Mouse (Mus musculus) heart, embryonic 10.5 days (tissue): ENCODE data around the gene Sirpb1a. TPM values are rescaled to one million over a fixed set of nuclear protein-coding genes. Genes with fewer than 3 reads are reported as not detected.
"Not testable (repeated sequence)": the region's sequence is repeated elsewhere in the genome, so short reads cannot be mapped to it uniquely, and the experiment has no call there.

Source experiments
- DNase-seq: peaks from one replicate; pipeline ENCODE4 v3.0.0-alpha.2; 2017; ENCODE audit warnings: low spot score
- H3K27ac ChIP-seq: fragments of 300-500 bp; sonication (generic); 2 replicates; pipeline ENCODE4 v1.5.1; 2016; ENCODE audit warnings: mild to moderate bottlenecking
- H3K27me3 ChIP-seq: fragments of 300-500 bp; sonication (generic); 2 replicates; pipeline ENCODE4 v1.6.1; 2016; ENCODE audit warnings: mild to moderate bottlenecking; ENCODE audit not compliant: poor library complexity, insufficient read depth, severe bottlenecking
- H3K36me3 ChIP-seq: fragments of 300-500 bp; sonication (generic); 2 replicates; pipeline ENCODE4 v1.6.1; 2016; ENCODE audit warnings: mild to moderate bottlenecking, moderate library complexity
- H3K4me1 ChIP-seq: fragments of 300-500 bp; sonication (generic); 2 replicates; pipeline ENCODE4 v1.6.1; 2016; ENCODE audit warnings: mild to moderate bottlenecking
- H3K4me3 ChIP-seq: fragments of 300-500 bp; sonication (generic); 2 replicates; pipeline ENCODE4 v1.5.1; 2016; ENCODE audit warnings: mild to moderate bottlenecking, moderate library complexity
- H3K9me3 ChIP-seq: fragments of 300-500 bp; sonication (generic); 2 replicates; pipeline ENCODE4 v1.6.1; 2016; ENCODE audit warnings: mild to moderate bottlenecking, moderate library complexity
- WGBS: fragments of 180-500 bp; shearing (Covaris S2); methylation state at CpG from one replicate; pipeline ENCODE4 v1.1.7; 2016; 5-methylcytosine and 5-hydroxymethylcytosine counted together
- polyA plus RNA-seq: library from polyadenylated mRNA; unstranded; fragments of >200 nt; fragmentation: Nextera tagmentation; extraction: Ambion mirVana; gene quantifications from 2 replicates; pipeline ENCODE4 v1.2.1, GENCODE M21; 2016

Sirpb1a gene
- not detected in 2 replicates for polyA plus RNA-seq

- H3K4me3 ChIP-seq, DNase-seq, H3K27me3 ChIP-seq, H3K9me3 ChIP-seq, H3K4me1 ChIP-seq, H3K36me3 ChIP-seq, H3K27ac ChIP-seq: not testable (repeated sequence)
- WGBS, result 85% methylated on average over 1 of the region's 1 CpGs
These were observed at the start of gene Sirpb1a for GRCm38 (mm10) chr3:15426447-15426846. Gene Sirpb1a (minus strand): TSS chr3:15426520.

DNA sequence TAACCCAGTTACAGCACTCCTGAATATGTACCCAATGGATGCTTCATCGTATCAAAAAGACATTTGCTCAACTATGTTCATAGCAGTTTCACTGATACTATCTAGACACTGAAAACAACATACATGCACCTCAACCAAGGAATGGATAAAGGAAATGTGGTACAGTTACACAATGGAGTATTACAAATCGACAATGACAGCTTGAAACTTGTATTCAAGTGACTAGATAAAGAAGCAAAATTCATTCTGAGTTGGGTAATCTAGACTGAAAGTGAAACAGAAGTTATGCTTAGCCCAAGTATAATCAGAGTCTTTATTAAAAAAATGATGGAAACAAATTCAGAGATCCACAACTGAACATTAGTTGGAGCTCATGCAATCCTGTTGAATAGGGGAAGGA is 48.5 kb upstream of the Sirpb1a start:
- WGBS, result 81% methylated on average over 1 of the region's 2 CpGs
- DNase-seq, H3K27me3 ChIP-seq, H3K9me3 ChIP-seq, H3K4me3 ChIP-seq, H3K27ac ChIP-seq, H3K36me3 ChIP-seq, H3K4me1 ChIP-seq: not testable (repeated sequence)

GRCm38 (mm10) chr3:15470158-15470557 is 43.8 kb upstream of the Sirpb1a start:
- not testable (repeated sequence) for H3K36me3 ChIP-seq, H3K9me3 ChIP-seq, H3K4me3 ChIP-seq, H3K27ac ChIP-seq, H3K4me1 ChIP-seq, DNase-seq, H3K27me3 ChIP-seq
- WGBS, result 64% methylated on average over 1 of the region's 3 CpGs

DNA sequence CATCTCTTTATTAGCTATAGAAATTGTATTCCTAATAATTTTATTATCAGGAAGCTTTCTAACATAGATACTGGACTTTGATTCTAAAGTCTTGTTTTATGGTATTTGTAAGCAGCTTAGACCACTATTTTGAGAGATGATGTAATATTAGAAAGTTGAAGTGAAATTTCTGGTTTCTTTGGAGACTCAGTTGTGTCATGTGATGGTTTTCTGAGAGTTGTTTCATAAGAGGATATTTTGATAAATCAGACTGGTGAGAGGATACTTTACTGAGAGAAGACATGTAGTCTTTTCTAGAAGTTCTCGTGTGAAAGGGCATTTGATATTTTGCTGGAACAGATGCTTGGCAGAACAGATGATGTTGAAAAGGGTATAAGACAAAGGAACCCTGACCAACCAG is 17.6 kb upstream of the Sirpb1a start:
- H3K4me1 ChIP-seq, H3K27ac ChIP-seq, H3K4me3 ChIP-seq, H3K9me3 ChIP-seq, H3K36me3 ChIP-seq, DNase-seq, H3K27me3 ChIP-seq: not testable (repeated sequence)
- WGBS, result 65% methylated on average over 1 of the region's 1 CpGs

DNA sequence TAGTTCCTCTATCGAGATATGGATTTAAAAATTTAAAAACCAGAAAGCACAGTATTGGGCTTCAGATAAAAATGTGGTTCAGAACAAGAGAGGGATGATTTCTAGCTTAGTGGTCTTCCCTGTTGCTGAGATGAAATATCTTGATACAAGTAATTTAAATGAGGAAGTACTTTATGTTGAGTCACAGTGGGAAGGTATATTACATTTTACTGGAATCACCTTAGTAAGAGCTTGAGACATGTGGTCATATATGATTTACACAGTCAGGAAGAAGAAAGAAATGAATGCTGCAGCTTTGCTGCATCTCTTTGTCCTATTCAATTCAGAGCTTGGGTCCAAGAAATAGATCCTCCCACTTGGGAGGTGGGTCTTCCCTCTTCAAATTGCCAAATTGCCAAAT is 13.5 kb upstream of the Sirpb1a start:
- not testable (repeated sequence) for H3K36me3 ChIP-seq, H3K9me3 ChIP-seq, H3K27ac ChIP-seq, H3K27me3 ChIP-seq, DNase-seq, H3K4me1 ChIP-seq, H3K4me3 ChIP-seq
- WGBS, result 54% methylated on average over 1 of the region's 1 CpGs

DNA sequence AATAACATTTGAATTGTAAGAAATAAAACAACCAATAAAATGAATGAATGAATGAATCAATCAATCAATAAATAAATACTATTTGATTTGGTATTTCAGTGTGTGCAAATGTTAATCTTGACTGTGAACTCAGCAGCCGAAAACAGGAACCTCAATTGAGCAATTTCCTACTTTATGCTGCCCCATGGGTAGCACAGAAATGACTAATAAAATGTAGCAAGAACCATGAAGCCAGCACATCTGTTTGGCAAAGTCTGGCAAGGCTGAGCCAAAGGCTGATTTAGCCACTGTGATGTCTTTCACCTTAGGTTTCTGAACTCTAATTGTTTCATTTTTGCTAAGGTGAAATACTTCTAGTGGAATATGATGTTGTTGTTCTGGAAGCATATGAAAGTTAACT is 1.6 kb upstream of the Sirpb1a start:
- no peak overlapping the region for H3K4me3 ChIP-seq
- 69% methylated on average over 1 of the region's 1 CpGs for WGBS
- no peaks in the 10 kb centered on the region for H3K4me1 ChIP-seq
- no peaks in the 10 kb centered on the region for H3K36me3 ChIP-seq
- H3K27ac ChIP-seq, result no peak overlapping the region
- H3K9me3 ChIP-seq, result no peaks in the 10 kb centered on the region
- DNase-seq, result no peak
- H3K27me3 ChIP-seq, result no peaks in the 10 kb centered on the region

DNA sequence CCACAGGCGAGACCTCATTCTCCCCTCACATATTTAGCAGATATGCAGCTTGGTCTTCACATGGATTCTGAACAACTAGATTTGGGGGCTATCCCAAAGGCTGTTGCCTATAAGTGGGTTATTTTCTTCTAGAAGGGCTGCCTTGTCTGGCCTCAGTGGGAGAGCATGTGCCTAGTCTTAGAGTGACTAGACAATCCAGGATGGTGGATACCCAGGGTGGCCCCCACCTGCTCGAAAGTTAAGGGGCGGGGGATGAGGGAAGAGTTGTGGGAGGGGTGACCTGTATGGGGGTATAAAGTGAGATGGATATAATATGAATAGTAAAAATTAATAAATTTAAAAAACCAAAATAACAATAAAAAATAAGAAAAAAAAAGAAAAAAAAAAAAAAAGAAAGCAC is 70.6 kb downstream of the Sirpb1a start:
- not testable (repeated sequence) for H3K4me1 ChIP-seq, H3K9me3 ChIP-seq, H3K27me3 ChIP-seq, DNase-seq, H3K4me3 ChIP-seq, H3K27ac ChIP-seq, H3K36me3 ChIP-seq
- WGBS, result 63% methylated on average over 3 of the region's 3 CpGs

GRCm38 (mm10) chr3:15350318-15350717 is 76.0 kb downstream of the Sirpb1a start:
- not testable (repeated sequence) for DNase-seq, H3K4me3 ChIP-seq, H3K4me1 ChIP-seq, H3K36me3 ChIP-seq, H3K27ac ChIP-seq, H3K27me3 ChIP-seq, H3K9me3 ChIP-seq
- 83% methylated on average over 1 of the region's 2 CpGs for WGBS

GRCm38 (mm10) chr3:15345606-15346005 is 80.7 kb downstream of the Sirpb1a start:
- WGBS, result 51% methylated on average over 3 of the region's 3 CpGs
- not testable (repeated sequence) for H3K4me3 ChIP-seq, DNase-seq, H3K27me3 ChIP-seq, H3K27ac ChIP-seq, H3K4me1 ChIP-seq, H3K9me3 ChIP-seq, H3K36me3 ChIP-seq

DNA sequence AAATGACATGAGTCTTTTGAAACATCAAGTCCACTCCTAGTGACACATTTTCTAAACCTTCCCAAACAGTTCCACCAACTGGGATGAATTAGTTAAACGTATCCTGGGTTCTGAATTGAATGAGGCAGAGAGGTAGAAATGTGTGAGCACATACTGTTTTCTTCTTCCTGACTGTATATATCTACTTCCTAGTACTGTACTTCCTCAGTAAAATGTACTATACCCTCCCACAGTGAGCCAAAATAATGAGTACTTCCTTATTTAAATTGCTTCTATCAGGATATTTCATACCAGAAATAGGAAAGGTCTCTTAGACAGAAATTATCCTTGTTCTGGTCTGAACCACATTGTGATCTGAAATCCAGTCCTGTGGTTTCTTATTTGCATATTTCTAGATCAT is 86.0 kb downstream of the Sirpb1a start:
- Histone ChIP-seq H3K4me3 (no peak overlapping the region), H3K4me1 (no peaks in the 10 kb centered on the region), H3K9me3 (no peaks in the 10 kb centered on the region), H3K36me3 (no peaks in the 10 kb centered on the region), H3K27me3 (no peaks in the 10 kb centered on the region), H3K27ac (no peak overlapping the region)
- whole genome bisulfite sequencing, result 76% methylated on average over 1 of the region's 1 CpGs
- DNase-seq, result no peak

DNA sequence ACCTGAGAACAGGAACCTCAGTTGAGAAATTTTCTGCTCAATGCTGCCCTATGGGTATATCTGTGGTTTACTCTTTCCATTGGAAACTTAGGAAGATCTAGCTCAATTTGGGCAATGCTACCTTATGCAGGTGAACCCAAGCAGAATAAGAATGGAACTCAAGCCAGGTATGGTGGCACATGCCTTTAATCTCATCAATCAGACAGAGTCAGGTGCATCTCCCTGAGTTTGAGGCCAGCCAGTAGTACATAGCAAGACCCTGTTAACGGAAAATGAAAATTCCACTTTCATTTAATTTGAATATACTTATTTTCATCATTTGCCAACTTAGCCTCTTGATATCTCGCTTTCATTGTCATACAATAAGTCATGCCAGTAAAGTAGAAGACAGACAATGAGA is 92.1 kb downstream of the Sirpb1a start:
- Histone ChIP-seq H3K27ac (no peak overlapping the region), H3K27me3 (no peaks in the 10 kb centered on the region), H3K4me1 (no peaks in the 10 kb centered on the region), H3K4me3 (no peak overlapping the region), H3K36me3 (no peaks in the 10 kb centered on the region), H3K9me3 (no peaks in the 10 kb centered on the region)
- no peak for DNase-seq
- 66% methylated on average over 2 of the region's 2 CpGs for WGBS

- H3K4me3 ChIP-seq, result no peak within 1 kb of the TSS
- H3K4me1 ChIP-seq, result no peaks in the 10 kb centered on the region
- H3K27ac ChIP-seq, result no peak within 1 kb of the TSS
- 81% methylated on average over 3 of the region's 3 CpGs for WGBS
- no peaks in the 10 kb centered on the region for H3K9me3 ChIP-seq
- DNase-seq, result no peak
- no peaks in the 10 kb centered on the region for H3K27me3 ChIP-seq
- H3K36me3 ChIP-seq, result no peaks in the 10 kb centered on the region
These were observed 94.3 kb downstream of the Sirpb1a start, which contains the start of gene Gm9733 for GRCm38 (mm10) chr3:15332063-15332462. Gene Gm9733 (minus strand): TSS chr3:15332302.

DNA sequence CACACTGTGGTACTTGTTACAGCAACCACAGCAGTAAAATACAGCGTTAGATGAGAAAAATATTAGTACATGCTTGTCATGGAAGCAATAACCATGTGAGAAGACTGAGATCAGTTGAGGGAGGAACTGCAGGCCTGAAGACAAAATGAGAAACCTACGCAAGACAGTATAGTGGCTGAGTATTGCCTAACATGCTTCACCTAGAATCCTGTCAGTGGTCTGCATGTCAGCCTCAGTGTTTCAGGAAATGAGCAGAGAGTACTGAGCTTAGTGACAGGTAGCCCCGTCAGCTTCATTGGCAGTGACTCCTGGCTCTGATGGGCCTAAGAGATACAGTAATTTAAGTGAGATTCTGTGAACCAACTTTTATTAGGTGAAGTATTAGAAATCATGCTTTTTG is 94.8 kb downstream of the Sirpb1a start:
- DNase-seq, result no peak
- WGBS, result 60% methylated on average over 3 of the region's 3 CpGs
- H3K4me3 ChIP-seq, result no peak overlapping the region
- H3K9me3 ChIP-seq, result no peaks in the 10 kb centered on the region
- no peaks in the 10 kb centered on the region for H3K4me1 ChIP-seq
- no peaks in the 10 kb centered on the region for H3K36me3 ChIP-seq
- H3K27me3 ChIP-seq, result no peaks in the 10 kb centered on the region
- H3K27ac ChIP-seq, result no peak overlapping the region

DNA sequence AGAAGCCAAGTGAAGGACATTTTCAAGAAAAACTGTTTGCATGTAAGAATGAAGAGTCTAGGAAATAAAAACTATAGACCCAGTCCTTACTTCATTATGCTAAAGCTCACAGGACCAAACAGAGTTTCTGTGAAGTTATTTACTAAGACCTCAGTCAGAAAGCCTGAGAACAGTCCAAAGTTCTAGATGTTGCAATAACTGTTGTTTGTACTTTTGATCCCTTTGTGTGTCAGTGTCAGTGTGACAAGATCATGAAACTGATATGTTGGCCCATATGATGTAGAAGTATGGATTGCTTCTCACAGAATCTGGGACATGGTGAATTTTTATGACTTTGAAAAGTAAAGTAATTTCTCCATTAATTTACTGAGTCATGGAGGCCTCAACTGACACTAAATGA is 96.8 kb downstream of the Sirpb1a start:
- Histone ChIP-seq H3K4me1 (no peaks in the 10 kb centered on the region), H3K36me3 (no peaks in the 10 kb centered on the region), H3K9me3 (no peaks in the 10 kb centered on the region), H3K27me3 (no peaks in the 10 kb centered on the region), H3K27ac (no peak overlapping the region), H3K4me3 (no peak overlapping the region)
- no peak for DNase-seq
